Mouse (Mus musculus): Measurements from ENCODE around the gene Ung.

Gene Ung

GRCm38 (mm10) chr5:114130698-114131520, 723 bp downstream of the Ung start:
- DNase-seq (ENCODE audit: low read depth, low spot score), result peak; percentile 94

- DNase-seq (ENCODE audit: low read depth, low spot score), result peak; percentile 91
These were observed 1.3 kb downstream of the Ung start for GRCm38 (mm10) chr5:114131521-114131840.

- no peak for DNase-seq (ENCODE audit: low read depth, low spot score)
These were observed 2.7 kb downstream of the Ung start for GRCm38 (mm10) chr5:114132841-114133240.

GRCm38 (mm10) chr5:114134091-114134534, 3.9 kb downstream of the Ung start:
- no peak for DNase-seq (ENCODE audit: low read depth, low spot score)

GRCm38 (mm10) chr5:114135516-114135915, 5.3 kb downstream of the Ung start:
- DNase-seq (ENCODE audit: low read depth, low spot score), result peak; percentile 66

- no peak for DNase-seq (ENCODE audit: low read depth, low spot score)
These were observed 7.5 kb downstream of the Ung start for GRCm38 (mm10) chr5:114137481-114138276.

- DNase-seq (ENCODE audit: low read depth, low spot score), result no peak
These were observed 8.3 kb downstream of the Ung start for GRCm38 (mm10) chr5:114138277-114139164.

GRCm38 (mm10) chr5:114139175-114139574, 9.0 kb downstream of the Ung start:
- DNase-seq (ENCODE audit: low read depth, low spot score), result no peak

GRCm38 (mm10) chr5:114146028-114146888, 16.1 kb downstream of the Ung start, which contains the start of gene Acacb:
Gene Acacb, plus strand, starts transcription at chr5:114146535.
- DNase-seq (ENCODE audit: low read depth, low spot score), result no peak

GRCm38 (mm10) chr5:114147043-114147972, 17.1 kb downstream of the Ung start:
- DNase-seq (ENCODE audit: low read depth, low spot score), result no peak

- DNase-seq (ENCODE audit: low read depth, low spot score), result no peak
These were observed 22.3 kb downstream of the Ung start for GRCm38 (mm10) chr5:114152359-114153092.

GRCm38 (mm10) chr5:114153490-114153889, 23.3 kb downstream of the Ung start:
- no peak for DNase-seq (ENCODE audit: low read depth, low spot score)

- DNase-seq (ENCODE audit: low read depth, low spot score), result no peak
These were observed 24.6 kb downstream of the Ung start for GRCm38 (mm10) chr5:114154765-114155164.

GRCm38 (mm10) chr5:114155168-114155933, 25.2 kb downstream of the Ung start:
- no peak for DNase-seq (ENCODE audit: low read depth, low spot score)

- DNase-seq (ENCODE audit: low read depth, low spot score), result no peak
These were observed 27.1 kb downstream of the Ung start for GRCm38 (mm10) chr5:114157236-114157635.

- DNase-seq (ENCODE audit: low read depth, low spot score), result no peak
These were observed 31.2 kb downstream of the Ung start for GRCm38 (mm10) chr5:114161424-114161823.

- no peak for DNase-seq (ENCODE audit: low read depth, low spot score)
These were observed 32.1 kb downstream of the Ung start for GRCm38 (mm10) chr5:114162106-114162815.

Data from CD4-positive helper T cell, adult 2 months (primary cell).